Mouse (Mus musculus): ENCODE results near the gene Dohh.

Gene Dohh

DNA sequence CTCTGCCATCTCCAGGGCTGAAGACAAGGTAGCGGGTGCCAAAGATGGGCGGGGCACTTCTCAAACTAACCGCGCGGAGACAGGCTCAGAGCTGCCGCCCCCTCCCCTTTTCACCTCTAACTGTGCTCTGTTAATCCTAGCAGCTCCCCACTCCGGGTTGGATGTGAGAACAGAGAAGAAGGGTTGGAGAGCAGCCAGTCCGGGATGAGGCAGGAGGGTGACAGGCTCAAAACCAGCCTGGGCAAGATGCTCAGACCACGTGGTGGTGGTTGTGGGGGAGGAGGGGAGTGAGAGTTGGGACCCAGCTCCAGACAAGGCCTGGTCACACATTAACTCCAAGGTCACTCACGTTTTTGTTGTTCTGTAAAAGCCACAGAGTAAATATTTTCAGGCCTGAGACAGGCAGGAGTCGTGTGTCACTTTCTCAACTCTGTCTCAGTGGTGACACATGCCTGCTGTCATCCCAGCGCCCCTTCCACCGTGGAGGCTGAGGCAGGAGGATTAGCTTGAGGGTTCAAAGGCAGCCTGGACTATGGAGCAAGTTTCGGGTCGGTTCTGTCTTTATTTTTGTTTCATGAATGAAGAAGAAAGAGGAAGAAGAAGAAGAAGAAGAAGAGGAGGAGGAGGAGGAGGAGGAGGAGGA, 47.4 kb downstream of the Dohh start:
- peak; percentile 92 to 94 for DNase-seq

DNA sequence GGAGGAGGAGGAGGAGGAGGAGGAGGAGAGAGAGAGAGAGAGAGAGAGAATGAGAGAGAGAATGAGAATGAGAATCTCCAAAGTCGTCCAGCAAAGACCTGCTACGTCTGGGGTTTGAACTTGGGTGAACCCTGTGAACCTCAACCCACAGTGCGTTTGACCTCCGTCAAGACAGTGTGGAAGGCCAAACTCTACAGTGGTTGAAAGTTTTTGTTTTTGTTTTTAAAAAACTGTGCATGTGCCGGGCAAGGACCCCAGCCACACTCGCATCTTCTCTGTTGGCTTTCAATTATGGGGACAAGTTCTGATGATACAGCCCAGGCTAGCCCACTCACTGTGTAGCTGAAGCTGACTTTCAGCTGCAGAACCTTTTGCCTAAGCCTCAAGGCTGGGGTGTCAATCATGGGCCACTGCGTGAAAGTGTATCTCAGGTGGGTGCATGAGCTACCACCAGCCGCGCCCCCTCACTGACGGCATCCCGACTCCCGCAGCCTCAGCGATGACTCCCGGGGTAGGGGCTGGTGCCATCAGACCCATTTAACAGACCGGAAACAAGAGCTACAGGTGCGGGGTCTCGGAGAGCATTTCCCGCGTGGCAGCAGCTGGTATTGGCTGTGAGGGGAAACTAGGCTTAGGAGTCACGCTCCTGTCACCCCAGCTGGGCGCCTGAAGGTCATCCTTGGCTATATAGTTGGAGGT, 48.1 kb downstream of the Dohh start:
- peak in 1 of 2 experiments; percentile 60 for DNase-seq

DNA sequence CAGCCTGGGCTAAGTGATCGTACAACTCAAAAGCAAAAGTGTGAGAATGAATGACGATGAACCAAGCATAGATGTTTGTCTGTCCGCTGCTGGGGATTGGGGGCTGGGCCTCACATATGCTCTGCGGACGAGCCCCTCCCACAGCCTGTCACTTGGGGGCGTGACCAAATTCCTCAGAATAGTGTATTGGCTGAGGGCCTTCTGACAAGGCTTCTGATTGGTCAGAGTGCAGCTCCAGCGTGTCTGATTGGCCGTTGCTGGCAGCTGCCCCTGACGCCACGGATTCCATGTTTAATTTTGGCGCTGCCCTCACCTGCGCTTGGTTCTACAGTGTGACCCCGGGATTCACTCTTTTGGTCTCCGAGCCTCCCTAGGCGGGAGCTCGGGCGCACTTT, 48.6 kb downstream of the Dohh start:
- DNase-seq = peak; percentile 95 to 98

DNA sequence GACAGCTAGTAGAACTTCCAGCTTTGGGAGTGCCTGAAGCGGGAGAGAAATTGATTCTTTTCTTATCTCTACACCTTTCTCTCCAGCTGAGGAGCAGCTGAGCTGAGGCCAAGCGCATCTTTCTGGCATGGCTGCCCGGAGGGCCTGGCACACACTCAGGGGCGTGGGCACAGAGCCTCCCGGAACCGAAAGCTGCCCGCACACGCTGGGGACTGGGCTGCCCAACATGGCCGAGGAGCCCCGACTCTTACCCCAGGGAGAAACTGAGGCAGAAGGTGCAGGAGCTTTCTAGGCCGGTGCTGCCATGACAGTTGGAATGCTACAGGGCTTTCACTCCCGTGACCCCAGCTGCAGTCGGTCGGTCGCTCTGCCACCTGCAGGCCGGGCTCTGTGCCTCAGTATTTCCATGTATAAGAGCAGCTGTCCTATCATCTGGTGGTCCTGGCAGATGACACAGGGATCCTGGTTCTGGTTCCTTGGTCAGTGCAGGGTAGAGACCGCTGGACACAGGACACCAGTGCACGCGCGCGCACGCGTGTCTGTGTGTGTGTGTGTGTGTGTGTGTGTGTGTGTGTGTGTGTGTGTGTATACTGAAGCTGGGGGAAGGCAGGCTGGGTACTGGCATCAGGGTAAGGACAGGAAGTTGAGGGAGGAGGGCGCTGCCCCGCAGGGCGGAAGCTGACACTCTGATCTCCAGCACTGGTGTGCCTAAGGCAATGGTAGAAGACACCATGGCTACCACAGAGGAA, 49.5 kb downstream of the Dohh start:
- DNase-seq = peak in 1 of 2 experiments; percentile 47

DNA sequence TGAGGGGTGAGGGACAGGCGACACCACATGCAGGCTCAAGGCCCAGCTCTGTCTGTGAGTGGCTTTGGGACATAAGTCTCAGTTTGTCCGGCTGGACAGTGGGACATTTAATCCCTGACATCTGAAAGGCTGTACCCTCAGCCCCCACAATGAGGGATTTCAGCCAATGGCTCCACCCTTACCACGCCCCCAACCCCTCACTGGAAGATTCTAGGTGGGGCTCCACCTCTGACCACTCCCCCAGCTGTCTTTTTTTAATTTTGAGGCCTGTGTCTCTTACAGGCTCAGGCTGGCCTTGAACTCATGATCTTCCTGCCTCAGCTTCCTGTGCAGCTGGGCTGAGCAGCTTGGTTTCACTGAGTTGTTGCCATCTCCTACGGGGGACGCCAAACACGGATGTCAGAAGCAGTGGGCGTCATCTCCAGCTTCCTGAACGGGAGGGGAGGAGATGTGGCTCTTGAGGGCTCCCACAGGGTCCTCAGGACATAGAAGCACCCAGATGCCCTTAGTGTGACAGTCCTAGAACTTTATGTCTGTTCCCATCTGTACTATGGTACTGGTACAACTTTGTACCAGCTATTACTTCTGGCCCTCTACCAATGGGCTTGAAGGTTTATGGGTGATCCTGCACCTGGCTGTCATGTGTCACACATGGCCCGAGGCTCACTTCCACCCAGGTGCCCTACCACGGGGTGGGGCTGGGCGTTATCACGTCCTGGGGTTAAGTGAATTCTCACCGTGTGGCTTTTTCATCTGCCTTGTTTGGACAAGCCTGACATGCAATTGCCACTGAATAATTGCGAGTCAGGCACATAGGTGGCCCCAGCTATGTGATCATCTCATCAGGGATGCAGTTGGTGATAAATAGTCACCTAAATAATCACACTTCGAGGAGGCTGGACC, 50.4 kb downstream of the Dohh start:
- peak in 1 of 2 experiments; percentile 40 for DNase-seq

DNA sequence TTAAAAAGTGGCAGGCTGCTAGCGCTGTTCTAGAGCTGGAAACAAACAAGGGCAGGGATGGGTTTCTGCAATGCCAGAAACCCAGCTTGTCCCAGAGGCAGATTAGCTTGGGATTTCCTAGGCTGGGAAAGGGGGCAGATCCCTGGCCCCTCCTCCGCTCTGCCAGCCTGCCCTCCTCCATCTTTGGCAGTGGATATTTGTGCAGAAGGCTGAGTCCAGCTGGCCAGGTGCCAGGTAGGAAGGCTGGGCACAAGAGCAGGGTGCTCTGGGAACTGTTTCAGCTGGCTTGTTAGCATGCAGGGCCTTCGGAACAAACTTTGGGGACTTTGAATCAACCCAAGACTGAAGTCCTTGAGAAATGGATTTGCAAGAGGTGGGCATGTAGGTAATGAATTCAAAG, 51.2 kb downstream of the Dohh start:
- DNase-seq = peak; percentile 95 to 96

All from kidney, postnatal 36 days (tissue).